Mouse (Mus musculus): ENCODE results near the gene Mybl2. TPM values are rescaled to one million over a fixed set of nuclear protein-coding genes. Genes with fewer than 3 reads are reported as not detected.

The Mybl2 gene
- polyA plus RNA-seq, 2 experiments, result 18.9 to 26.0 TPM

- H3K36me3 ChIP-seq (ENCODE audit: control insufficient read depth, insufficient read depth, low read length), result peaks cover 38% of the 10 kb centered on the region
Observed at GRCm38 (mm10) chr2:163075234-163075633, 20.7 kb downstream of the Mybl2 start.

DNA sequence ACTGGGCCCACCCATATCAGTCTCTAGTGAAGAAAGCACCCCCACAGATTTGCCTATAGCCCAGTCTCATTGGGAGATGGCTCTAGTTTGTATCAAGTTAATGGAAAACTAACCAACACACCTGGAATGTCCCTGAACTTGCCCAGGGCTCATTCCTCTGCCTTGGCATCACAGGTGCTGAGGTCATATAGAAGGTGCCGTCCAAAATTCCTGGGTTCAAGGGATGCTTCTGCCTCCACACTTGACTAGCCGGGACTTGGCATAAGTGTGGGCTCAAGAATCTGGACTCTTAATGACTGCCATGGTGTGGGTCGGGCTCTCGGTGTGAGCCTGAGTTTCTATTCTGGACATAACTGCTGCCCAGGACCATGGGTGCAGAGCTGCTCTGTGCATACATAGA lies 24.6 kb downstream of the Mybl2 start:
- Histone ChIP-seq H3K9me3 (ENCODE audit: control insufficient read depth, low read length) (no peaks in the 10 kb centered on the region), H3K27me3 (ENCODE audit: control insufficient read depth, insufficient read depth, low read length) (no peaks in the 10 kb centered on the region), H3K36me3 (ENCODE audit: control insufficient read depth, insufficient read depth, low read length) (peaks cover 23% of the 10 kb centered on the region), H3K4me2 (replicated peaks; ENCODE audit: low read depth, low read length, severe bottlenecking) (no peak overlapping the region), H3K4me3 (replicated peaks; ENCODE audit: low read length) (no peak overlapping the region), H3K4me1 (ENCODE audit: control insufficient read depth, insufficient read depth, low read length) (no peaks in the 10 kb centered on the region), H3K9ac (ENCODE audit: low read depth, low read length, severe bottlenecking) (no peak overlapping the region), H3K27ac (replicated peaks; ENCODE audit: low read depth, low read length) (no peak overlapping the region)
- WGBS, result 84% methylated on average over 4 of the region's 4 CpGs
- no peak for DNase-seq (ENCODE audit: low spot score)
- TF ChIP-seq POLR2A (IDR thresholded peaks at IDR 0.05; ENCODE audit: borderline replicate concordance, extremely low read depth, insufficient read depth, insufficient read length), result no peak
- ATAC-seq (ENCODE audit: low FRiP score, low read depth), result no peak

More at GRCm38 (mm10) chr2:163075234-163075633, 20.7 kb downstream of the Mybl2 start:
- Histone ChIP-seq H3K9ac (ENCODE audit: low read depth, low read length, severe bottlenecking) (no peak overlapping the region), H3K27ac (replicated peaks; ENCODE audit: low read depth, low read length) (no peak overlapping the region), H3K9me3 (ENCODE audit: control insufficient read depth, low read length) (no peaks in the 10 kb centered on the region), H3K4me3 (replicated peaks; ENCODE audit: low read length) (no peak overlapping the region), H3K4me2 (replicated peaks; ENCODE audit: low read depth, low read length, severe bottlenecking) (no peak overlapping the region), H3K27me3 (ENCODE audit: control insufficient read depth, insufficient read depth, low read length) (no peaks in the 10 kb centered on the region), H3K4me1 (ENCODE audit: control insufficient read depth, insufficient read depth, low read length) (no peaks in the 10 kb centered on the region)
- WGBS, result 78% methylated on average over 3 of the region's 3 CpGs
- TF ChIP-seq POLR2A (IDR thresholded peaks at IDR 0.05; ENCODE audit: borderline replicate concordance, extremely low read depth, insufficient read depth, insufficient read length), result no peak
- ATAC-seq (ENCODE audit: low FRiP score, low read depth) (no peak), DNase-seq (ENCODE audit: low spot score) (no peak)

GRCm38 (mm10) chr2:163082591-163082990 lies 28.1 kb downstream of the Mybl2 start:
- 61% methylated on average over 4 of the region's 5 CpGs for WGBS
- Histone ChIP-seq H3K36me3 (ENCODE audit: control insufficient read depth, insufficient read depth, low read length) (no peaks in the 10 kb centered on the region), H3K9ac (ENCODE audit: low read depth, low read length, severe bottlenecking) (no peak overlapping the region), H3K27me3 (ENCODE audit: control insufficient read depth, insufficient read depth, low read length) (no peaks in the 10 kb centered on the region), H3K4me1 (ENCODE audit: control insufficient read depth, insufficient read depth, low read length) (no peaks in the 10 kb centered on the region), H3K4me3 (replicated peaks; ENCODE audit: low read length) (no peak overlapping the region), H3K4me2 (replicated peaks; ENCODE audit: low read depth, low read length, severe bottlenecking) (no peak overlapping the region), H3K9me3 (ENCODE audit: control insufficient read depth, low read length) (no peaks in the 10 kb centered on the region), H3K27ac (replicated peaks; ENCODE audit: low read depth, low read length) (no peak overlapping the region)
- no peak for TF ChIP-seq POLR2A (IDR thresholded peaks at IDR 0.05; ENCODE audit: borderline replicate concordance, extremely low read depth, insufficient read depth, insufficient read length)
- ATAC-seq (ENCODE audit: low FRiP score, low read depth) (no peak), DNase-seq (ENCODE audit: low spot score) (no peak)

DNA sequence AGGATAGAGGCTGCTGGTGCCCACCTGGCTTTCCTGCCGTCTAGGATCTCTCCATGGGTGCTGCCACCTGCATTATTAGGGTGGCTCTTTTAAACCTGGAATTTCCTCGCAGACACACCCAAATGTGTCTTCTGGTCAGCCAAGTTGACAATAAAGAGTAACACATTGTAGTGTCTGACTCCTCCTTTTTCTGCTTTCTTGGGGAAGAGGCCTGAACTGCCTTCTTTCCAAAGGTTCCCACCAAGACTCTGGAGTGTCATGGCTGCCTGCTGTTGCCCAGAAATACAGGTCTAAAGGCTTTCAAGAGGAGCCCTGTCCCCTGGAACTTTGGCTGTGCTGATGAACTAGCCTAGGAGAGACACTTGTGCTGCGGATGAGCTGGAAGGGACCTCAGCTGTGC lies 30.0 kb downstream of the Mybl2 start:
- Histone ChIP-seq H3K4me3 (replicated peaks; ENCODE audit: low read length) (no peak overlapping the region), H3K36me3 (ENCODE audit: control insufficient read depth, insufficient read depth, low read length) (no peaks in the 10 kb centered on the region), H3K27me3 (ENCODE audit: control insufficient read depth, insufficient read depth, low read length) (no peaks in the 10 kb centered on the region), H3K9ac (ENCODE audit: low read depth, low read length, severe bottlenecking) (no peak overlapping the region), H3K9me3 (ENCODE audit: control insufficient read depth, low read length) (no peaks in the 10 kb centered on the region), H3K4me2 (replicated peaks; ENCODE audit: low read depth, low read length, severe bottlenecking) (no peak overlapping the region), H3K4me1 (ENCODE audit: control insufficient read depth, insufficient read depth, low read length) (no peaks in the 10 kb centered on the region), H3K27ac (replicated peaks; ENCODE audit: low read depth, low read length) (no peak overlapping the region)
- ATAC-seq (ENCODE audit: low FRiP score, low read depth) (no peak), DNase-seq (ENCODE audit: low spot score) (no peak)
- WGBS, result 89% methylated on average over 3 of the region's 3 CpGs
- TF ChIP-seq POLR2A (IDR thresholded peaks at IDR 0.05; ENCODE audit: borderline replicate concordance, extremely low read depth, insufficient read depth, insufficient read length), result no peak

- H3K4me2 ChIP-seq (replicated peaks; ENCODE audit: low read depth, low read length, severe bottlenecking), result no peak overlapping the region
- no peak overlapping the region for H3K27ac ChIP-seq (replicated peaks; ENCODE audit: low read depth, low read length)
- 83% methylated on average over 6 of the region's 6 CpGs for WGBS
- no peak for DNase-seq (ENCODE audit: low spot score)
- TF ChIP-seq POLR2A (IDR thresholded peaks at IDR 0.05; ENCODE audit: borderline replicate concordance, extremely low read depth, insufficient read depth, insufficient read length), result no peak
- H3K4me3 ChIP-seq (replicated peaks; ENCODE audit: low read length), result no peak overlapping the region
- no peak for ATAC-seq (ENCODE audit: low FRiP score, low read depth)
- H3K9ac ChIP-seq (ENCODE audit: low read depth, low read length, severe bottlenecking), result no peak overlapping the region
- no peaks in the 10 kb centered on the region for H3K9me3 ChIP-seq (ENCODE audit: control insufficient read depth, low read length)
- no peaks in the 10 kb centered on the region for H3K36me3 ChIP-seq (ENCODE audit: control insufficient read depth, insufficient read depth, low read length)
- H3K27me3 ChIP-seq (ENCODE audit: control insufficient read depth, insufficient read depth, low read length), result no peaks in the 10 kb centered on the region
- no peaks in the 10 kb centered on the region for H3K4me1 ChIP-seq (ENCODE audit: control insufficient read depth, insufficient read depth, low read length)
Observed at GRCm38 (mm10) chr2:163085047-163085446, 30.6 kb downstream of the Mybl2 start.

GRCm38 (mm10) chr2:163086561-163086960 lies 32.1 kb downstream of the Mybl2 start:
- no peaks in the 10 kb centered on the region for H3K36me3 ChIP-seq (ENCODE audit: control insufficient read depth, insufficient read depth, low read length)
- WGBS, result 64% methylated on average over 8 of the region's 8 CpGs
- no peak for DNase-seq (ENCODE audit: low spot score)

More at GRCm38 (mm10) chr2:163086561-163086960, 32.1 kb downstream of the Mybl2 start:
- no peak for TF ChIP-seq POLR2A (IDR thresholded peaks at IDR 0.05; ENCODE audit: borderline replicate concordance, extremely low read depth, insufficient read depth, insufficient read length)
- H3K9me3 ChIP-seq (ENCODE audit: control insufficient read depth, low read length), result no peaks in the 10 kb centered on the region
- ATAC-seq (ENCODE audit: low FRiP score, low read depth), result no peak
- no peaks in the 10 kb centered on the region for H3K4me1 ChIP-seq (ENCODE audit: control insufficient read depth, insufficient read depth, low read length)
- no peak overlapping the region for H3K27ac ChIP-seq (replicated peaks; ENCODE audit: low read depth, low read length)
- no peak overlapping the region for H3K4me2 ChIP-seq (replicated peaks; ENCODE audit: low read depth, low read length, severe bottlenecking)
- H3K9ac ChIP-seq (ENCODE audit: low read depth, low read length, severe bottlenecking), result no peak overlapping the region
- no peaks in the 10 kb centered on the region for H3K27me3 ChIP-seq (ENCODE audit: control insufficient read depth, insufficient read depth, low read length)
- H3K4me3 ChIP-seq (replicated peaks; ENCODE audit: low read length), result no peak overlapping the region
